Mouse (Mus musculus) liver, postnatal 0 days (tissue): ENCODE measurements around the gene Cnga1.

ENCODE experiments used
- CTCF ChIP-seq: sonication (generic); IDR thresholded peaks from 2 replicates; pipeline ENCODE4 v1.5.1; 2016; ENCODE audit warnings: antibody characterized with exemption, low read depth
- EP300 ChIP-seq: IDR thresholded peaks from 2 replicates; pipeline ENCODE4 v1.6.1; 2016; ENCODE audit warnings: antibody characterized with exemption, low read depth, mild to moderate bottlenecking

GRCm38 (mm10) chr5:72634791-72635271 lies 9.2 kb downstream of the Cnga1 start:
- no peak for TF ChIP-seq EP300
- no peak for TF ChIP-seq CTCF
